Mouse (Mus musculus) intestine, embryonic 15.5 days (tissue): ENCODE measurements around the gene Sept11. TPM values are rescaled to one million over a fixed set of nuclear protein-coding genes. Genes with fewer than 3 reads are reported as not detected.
A peak's percentile ranks its signal among the peaks of the same experiment; 100 is the strongest.

Experiments used
- ATAC-seq: fragments of 200-750 bp; cut with Nextera tagmentation; 2 replicates; pipeline ENCODE4 v1.8.0; 2017; ENCODE audit warnings: moderate TSS enrichment, moderate library complexity
- H3K27ac ChIP-seq: fragments of 300-500 bp; sonication (generic); 2 replicates; pipeline ENCODE4 v1.5.1; 2015; ENCODE audit warnings: mild to moderate bottlenecking, inconsistent platforms
- H3K27me3 ChIP-seq: fragments of 300-500 bp; sonication (generic); replicated peaks from 2 replicates; pipeline ENCODE4 v1.6.1; 2015; ENCODE audit warnings: inconsistent platforms
- H3K36me3 ChIP-seq: fragments of 300-500 bp; sonication (generic); 2 replicates; pipeline ENCODE4 v1.6.1; 2015; ENCODE audit warnings: inconsistent platforms
- H3K4me1 ChIP-seq: fragments of 300-500 bp; sonication (generic); replicated peaks from 2 replicates; pipeline ENCODE4 v1.6.1; 2015; ENCODE audit warnings: inconsistent platforms
- H3K4me2 ChIP-seq: fragments of 300-500 bp; sonication (generic); replicated peaks from 2 replicates; pipeline ENCODE4 v1.6.1; 2015; ENCODE audit warnings: mild to moderate bottlenecking, inconsistent platforms
- H3K4me3 ChIP-seq: fragments of 300-500 bp; sonication (generic); replicated peaks from 2 replicates; pipeline ENCODE4 v1.5.1; 2015; ENCODE audit warnings: inconsistent platforms
- H3K9ac ChIP-seq: fragments of 300-500 bp; sonication (generic); 2 replicates; pipeline ENCODE4 v1.6.1; 2015; ENCODE audit warnings: inconsistent platforms
- H3K9me3 ChIP-seq: fragments of 300-500 bp; sonication (generic); 2 replicates; pipeline ENCODE4 v1.6.1; 2016; ENCODE audit warnings: inconsistent platforms
- WGBS: fragments of 180-500 bp; shearing (Covaris S2); methylation state at CpG from one replicate; pipeline ENCODE4 v1.1.7; 2015; 5-methylcytosine and 5-hydroxymethylcytosine counted together
- polyA plus RNA-seq: library from polyadenylated mRNA; unstranded; fragments of >200 nt; fragmentation: Nextera tagmentation; extraction: Ambion mirVana; gene quantifications from 2 replicates; pipeline ENCODE4 v1.2.1, GENCODE M21; 2015

Gene Sept11
- polyA plus RNA-seq, 1 experiment from 2014 or later = 157 TPM

DNA sequence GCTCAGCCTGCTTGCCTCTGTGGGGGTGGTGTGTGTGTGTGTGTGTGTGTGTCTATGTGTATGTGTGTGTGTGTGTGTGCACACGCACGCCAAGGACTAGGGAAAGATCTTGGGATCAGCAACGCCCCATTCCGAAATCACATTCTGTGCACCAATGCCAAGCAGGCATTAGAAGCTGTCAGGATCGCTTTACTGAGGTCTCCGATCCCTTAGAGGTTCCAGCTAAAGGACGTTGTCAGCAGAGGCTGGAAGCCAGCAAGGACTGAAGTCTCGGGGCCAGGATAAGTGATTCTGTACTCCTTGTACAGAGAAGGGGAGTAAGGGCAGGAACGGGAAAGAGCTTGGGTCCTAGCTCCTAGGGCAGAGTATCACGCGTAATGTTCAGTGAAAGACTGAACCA lies 61.2 kb downstream of the Sept11 start:
- 85% methylated on average over 11 of the region's 11 CpGs for WGBS
- Histone ChIP-seq H3K4me2 (no peak overlapping the region), H3K4me1 (peaks cover 10% of the 10 kb centered on the region), H3K27ac (no peak overlapping the region), H3K9me3 (no peaks in the 10 kb centered on the region), H3K27me3 (no peaks in the 10 kb centered on the region), H3K4me3 (no peak overlapping the region), H3K36me3 (peaks cover 29% of the 10 kb centered on the region; the same call in 1 of the 2 replicates), H3K9ac (no peak overlapping the region)
- ATAC-seq = no peak

DNA sequence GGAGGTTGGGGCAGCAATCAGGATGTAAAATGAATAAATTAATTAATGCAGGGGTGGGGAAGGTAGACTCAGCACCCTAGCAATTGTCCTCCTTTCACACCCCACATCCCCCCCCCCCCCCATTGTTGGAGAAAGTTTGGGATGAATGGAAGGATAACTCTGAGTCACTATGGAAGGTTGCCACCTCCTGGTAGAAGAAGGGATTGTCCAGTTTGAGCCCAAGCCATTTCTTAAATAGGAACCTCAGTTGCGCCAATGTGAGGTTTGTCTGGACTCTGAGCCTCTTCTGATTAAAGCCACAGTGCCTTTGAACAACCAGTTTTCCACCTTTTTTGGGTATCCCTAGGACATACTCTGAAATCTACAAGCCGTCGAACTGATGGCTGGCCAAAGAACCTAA lies 70.3 kb downstream of the Sept11 start:
- no peak overlapping the region for H3K4me3 ChIP-seq
- peak; percentile 39; the same call in 1 of the 2 replicates for ATAC-seq
- no peaks in the 10 kb centered on the region for H3K27me3 ChIP-seq
- H3K36me3 ChIP-seq = peaks cover 50% of the 10 kb centered on the region
- H3K27ac ChIP-seq = no peak overlapping the region
- H3K9me3 ChIP-seq = no peaks in the 10 kb centered on the region
- H3K9ac ChIP-seq = no peak overlapping the region
- H3K4me1 ChIP-seq = no peaks in the 10 kb centered on the region
- WGBS = 89% methylated on average over 3 of the region's 3 CpGs
- no peak overlapping the region for H3K4me2 ChIP-seq

DNA sequence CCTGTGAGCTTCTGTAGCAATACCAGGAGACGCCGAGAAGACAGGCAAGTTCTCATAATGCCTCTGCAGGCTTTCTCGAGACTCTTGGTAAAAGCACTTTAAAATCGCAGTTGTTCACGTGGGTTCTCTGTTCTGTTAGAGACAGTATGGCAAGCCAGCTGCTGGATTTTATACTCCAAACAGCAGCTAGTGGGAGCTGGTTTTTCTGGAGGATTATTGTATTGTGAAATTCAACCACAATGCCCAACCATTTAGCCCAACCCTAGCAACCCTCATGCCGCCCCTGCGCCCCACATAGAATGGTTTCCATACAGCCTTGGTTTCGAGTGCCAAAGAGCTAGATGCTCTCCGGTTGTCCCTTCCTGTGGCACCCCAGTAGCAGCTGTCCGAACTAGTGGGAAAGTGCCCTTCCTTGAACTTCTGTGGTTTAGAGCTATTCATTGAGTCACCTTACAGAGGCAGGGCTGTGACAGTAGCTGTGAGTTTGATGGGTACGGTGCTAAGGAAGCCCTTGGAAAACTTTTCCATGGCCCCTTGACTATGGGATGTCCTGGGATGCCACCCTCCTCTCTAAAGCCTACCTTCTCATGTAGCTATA lies 74.8 kb downstream of the Sept11 start:
- H3K4me1 ChIP-seq = no peaks in the 10 kb centered on the region
- WGBS = 91% methylated on average over 11 of the region's 11 CpGs
- no peak for ATAC-seq
- no peak overlapping the region for H3K9ac ChIP-seq
- H3K4me3 ChIP-seq = no peak overlapping the region
- no peak overlapping the region for H3K27ac ChIP-seq
- H3K27me3 ChIP-seq = no peaks in the 10 kb centered on the region
- H3K9me3 ChIP-seq = no peaks in the 10 kb centered on the region
- H3K4me2 ChIP-seq = no peak overlapping the region
- H3K36me3 ChIP-seq = peaks cover 47% of the 10 kb centered on the region

DNA sequence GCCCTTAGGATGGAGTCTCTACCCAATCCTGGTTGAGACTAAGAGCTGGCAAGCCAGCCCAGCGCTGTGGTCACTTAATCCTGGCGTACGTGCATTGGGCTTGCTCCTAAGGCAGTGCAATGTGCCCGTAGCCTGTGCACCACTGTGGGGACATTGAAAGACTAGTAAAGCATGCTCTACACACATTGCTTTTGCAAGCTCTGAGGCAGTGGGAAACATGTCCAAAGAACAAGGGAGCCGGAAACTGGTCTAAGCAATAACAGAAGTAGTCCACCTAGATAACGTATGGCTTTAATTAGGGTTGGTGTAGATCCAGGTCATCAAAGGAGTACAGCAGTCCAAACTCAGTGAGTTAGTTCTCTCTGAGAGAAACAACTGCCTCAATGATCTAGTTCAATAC lies 75.4 kb downstream of the Sept11 start:
- Histone ChIP-seq H3K36me3 (peaks cover 46% of the 10 kb centered on the region), H3K27ac (no peak overlapping the region), H3K27me3 (no peaks in the 10 kb centered on the region), H3K9me3 (no peaks in the 10 kb centered on the region), H3K9ac (no peak overlapping the region), H3K4me1 (no peaks in the 10 kb centered on the region), H3K4me3 (no peak overlapping the region), H3K4me2 (no peak overlapping the region)
- ATAC-seq = no peak
- WGBS = 92% methylated on average over 6 of the region's 6 CpGs

DNA sequence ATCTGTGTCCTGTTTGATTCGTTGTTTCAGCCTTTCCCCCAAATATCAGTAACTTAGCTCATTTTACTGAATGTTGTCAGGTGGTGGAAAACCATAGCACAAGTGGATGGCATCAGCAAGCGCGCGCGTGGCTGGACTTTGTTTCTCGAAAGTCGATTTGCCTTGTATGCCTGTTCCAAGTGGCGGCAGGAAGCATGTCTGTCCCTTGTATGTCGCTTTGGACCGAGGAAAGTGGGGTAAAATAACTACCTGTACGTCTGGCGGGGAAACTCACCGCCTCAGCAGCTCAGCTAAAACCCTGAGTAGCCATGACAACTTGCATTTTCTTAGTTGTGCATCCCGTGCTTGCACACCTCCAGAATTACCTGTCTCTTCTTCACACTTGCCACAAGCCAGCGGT lies 78.2 kb downstream of the Sept11 start:
- Histone ChIP-seq H3K4me2 (no peak overlapping the region), H3K27me3 (no peaks in the 10 kb centered on the region), H3K9me3 (no peaks in the 10 kb centered on the region), H3K27ac (no peak overlapping the region), H3K4me3 (no peak overlapping the region), H3K36me3 (peaks cover 32% of the 10 kb centered on the region), H3K9ac (no peak overlapping the region), H3K4me1 (no peaks in the 10 kb centered on the region)
- WGBS = 94% methylated on average over 15 of the region's 15 CpGs
- ATAC-seq = no peak

DNA sequence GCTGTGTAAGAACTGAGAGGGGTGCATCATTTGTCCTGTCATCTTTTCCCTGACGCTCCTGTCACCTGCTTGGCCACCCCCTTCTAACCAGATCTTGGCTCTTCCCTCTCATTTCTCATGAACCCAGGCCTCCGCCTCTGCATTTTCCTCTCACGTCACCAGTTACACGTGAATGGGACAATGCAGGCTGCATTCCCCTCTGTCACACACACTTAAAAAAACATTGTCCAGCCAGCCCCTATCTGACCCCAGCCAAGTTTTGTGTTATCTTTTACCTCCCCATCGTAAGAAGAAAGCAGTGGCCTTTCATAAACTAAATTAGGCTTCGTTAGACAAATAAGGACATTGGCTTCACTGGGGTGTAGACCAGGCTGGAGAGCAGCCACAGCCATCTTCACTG lies 79.3 kb downstream of the Sept11 start:
- H3K27me3 ChIP-seq = no peaks in the 10 kb centered on the region
- ATAC-seq = no peak
- no peak overlapping the region for H3K27ac ChIP-seq
- H3K4me3 ChIP-seq = no peak overlapping the region
- no peak overlapping the region for H3K9ac ChIP-seq
- WGBS = 87% methylated on average over 6 of the region's 6 CpGs
- H3K4me1 ChIP-seq = no peaks in the 10 kb centered on the region
- peaks cover 26% of the 10 kb centered on the region for H3K36me3 ChIP-seq
- no peaks in the 10 kb centered on the region for H3K9me3 ChIP-seq
- no peak overlapping the region for H3K4me2 ChIP-seq

DNA sequence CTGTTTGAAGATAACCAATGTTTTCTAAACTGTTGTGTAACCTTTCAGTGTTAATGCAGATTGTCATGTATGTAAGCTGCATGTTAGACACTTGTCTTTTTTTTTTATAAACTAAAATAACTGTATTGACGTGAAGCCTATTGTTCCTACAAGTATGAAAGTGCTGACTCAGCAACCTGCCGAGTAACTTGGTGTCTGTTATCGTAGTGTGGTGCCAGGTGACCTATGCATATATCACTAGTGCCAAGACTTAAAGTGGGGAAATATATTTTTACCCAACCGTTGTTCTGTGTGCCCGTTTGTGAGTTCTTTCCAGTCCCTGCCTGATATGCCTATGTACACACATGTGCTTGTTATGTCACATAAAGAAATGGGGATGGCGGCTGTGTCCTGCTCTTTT lies 81.4 kb downstream of the Sept11 start:
- Histone ChIP-seq H3K9me3 (no peaks in the 10 kb centered on the region), H3K4me3 (no peak overlapping the region), H3K27me3 (no peaks in the 10 kb centered on the region), H3K4me2 (no peak overlapping the region), H3K36me3 (peaks cover 16% of the 10 kb centered on the region), H3K27ac (no peak overlapping the region), H3K4me1 (no peaks in the 10 kb centered on the region), H3K9ac (no peak overlapping the region)
- WGBS = 84% methylated on average over 6 of the region's 6 CpGs
- no peak for ATAC-seq

- no peaks in the 10 kb centered on the region for H3K27me3 ChIP-seq
- ATAC-seq = no peak
- H3K4me2 ChIP-seq = no peak overlapping the region
- H3K27ac ChIP-seq = no peak overlapping the region
- 82% methylated on average over 6 of the region's 6 CpGs for WGBS
- peaks cover 5% of the 10 kb centered on the region; the same call in 1 of the 2 replicates for H3K36me3 ChIP-seq
- H3K9me3 ChIP-seq = no peaks in the 10 kb centered on the region
- H3K9ac ChIP-seq = no peak overlapping the region
- H3K4me1 ChIP-seq = no peaks in the 10 kb centered on the region
- no peak overlapping the region for H3K4me3 ChIP-seq
Measured at GRCm38 (mm10) chr5:93178616-93179015, 85.4 kb downstream of the Sept11 start.

- H3K36me3 ChIP-seq = peaks cover 11% of the 10 kb centered on the region
- H3K9me3 ChIP-seq = no peaks in the 10 kb centered on the region
- no peak for ATAC-seq
Measured at GRCm38 (mm10) chr5:93180252-93180651, 87.0 kb downstream of the Sept11 start.

DNA sequence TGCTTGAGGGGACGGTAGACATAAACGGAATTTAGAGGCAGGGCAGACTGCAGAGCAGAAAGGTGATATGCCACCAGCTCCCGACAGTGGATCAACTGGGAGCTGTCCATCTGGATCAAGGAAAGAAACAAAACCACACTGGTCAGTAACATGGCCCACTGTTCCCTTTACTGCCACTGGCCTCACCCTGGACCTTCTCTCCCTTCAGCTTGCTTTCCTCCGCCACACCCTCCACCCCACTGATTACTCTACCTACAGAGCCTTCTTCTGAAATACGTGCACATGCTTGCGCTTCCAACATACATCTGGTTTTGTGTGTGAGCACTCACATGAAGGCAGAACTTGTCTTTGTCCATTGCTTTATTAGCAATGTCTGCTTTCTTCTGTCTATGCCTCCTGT lies 90.1 kb downstream of the Sept11 start:
- Histone ChIP-seq H3K4me1 (no peaks in the 10 kb centered on the region), H3K36me3 (peaks cover 22% of the 10 kb centered on the region), H3K9me3 (no peaks in the 10 kb centered on the region), H3K4me3 (no peak overlapping the region), H3K4me2 (no peak overlapping the region), H3K27me3 (no peaks in the 10 kb centered on the region), H3K9ac (no peak overlapping the region), H3K27ac (no peak overlapping the region)
- WGBS = 82% methylated on average over 6 of the region's 6 CpGs
- no peak for ATAC-seq

More at GRCm38 (mm10) chr5:93180252-93180651, 87.0 kb downstream of the Sept11 start:
- H3K4me1 ChIP-seq = no peaks in the 10 kb centered on the region
- WGBS = 60% methylated on average over 2 of the region's 2 CpGs
- no peak overlapping the region for H3K27ac ChIP-seq
- no peak overlapping the region for H3K9ac ChIP-seq
- H3K4me2 ChIP-seq = no peak overlapping the region
- no peak overlapping the region for H3K4me3 ChIP-seq
- H3K27me3 ChIP-seq = no peaks in the 10 kb centered on the region

DNA sequence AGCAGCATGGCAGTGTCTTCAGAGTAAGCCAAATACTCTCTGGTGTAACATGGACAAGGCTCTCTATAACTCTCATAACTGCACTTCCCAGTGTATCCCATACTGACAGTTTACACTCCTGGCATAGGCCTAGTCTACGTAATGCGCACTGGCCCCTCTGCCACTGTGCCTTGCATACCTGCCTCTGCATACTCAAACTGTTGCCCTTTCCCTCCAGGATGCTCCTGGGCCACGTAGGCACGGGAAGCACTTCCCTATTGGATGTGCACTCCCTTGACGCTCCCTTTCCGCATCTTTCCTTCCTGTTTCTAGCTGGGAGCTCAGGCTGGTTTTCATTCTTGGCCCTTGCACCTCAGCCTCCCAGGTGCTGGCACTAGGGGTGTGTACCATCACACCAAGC lies 91.3 kb downstream of the Sept11 start:
- Histone ChIP-seq H3K4me3 (no peak overlapping the region), H3K27ac (no peak overlapping the region), H3K27me3 (no peaks in the 10 kb centered on the region), H3K4me1 (no peaks in the 10 kb centered on the region), H3K36me3 (peaks cover 27% of the 10 kb centered on the region), H3K9me3 (no peaks in the 10 kb centered on the region), H3K9ac (no peak overlapping the region), H3K4me2 (no peak overlapping the region)
- no peak for ATAC-seq
- 85% methylated on average over 6 of the region's 6 CpGs for WGBS

- 78% methylated on average over 3 of the region's 3 CpGs for WGBS
- peaks cover 18% of the 10 kb centered on the region for H3K36me3 ChIP-seq
Measured at GRCm38 (mm10) chr5:93189607-93190006, 96.4 kb downstream of the Sept11 start.

DNA sequence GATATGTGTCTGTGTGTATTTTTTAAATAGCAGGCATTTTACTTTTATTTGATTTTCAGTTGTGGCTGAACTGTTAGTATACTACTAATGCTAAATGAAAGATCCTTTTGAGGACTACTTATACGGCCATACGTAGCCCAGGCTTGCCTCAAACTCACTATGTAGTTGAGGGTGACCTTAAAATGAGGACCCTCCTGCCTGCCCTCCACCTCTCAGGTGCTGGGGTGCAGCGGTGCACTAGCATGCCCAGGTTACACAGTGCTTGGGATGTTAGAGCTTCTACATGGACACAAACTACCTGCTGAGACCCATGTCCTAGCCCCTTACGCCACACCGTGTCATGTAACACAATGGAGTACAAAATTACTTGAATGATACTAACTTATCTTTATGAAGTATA lies 97.2 kb downstream of the Sept11 start:
- Histone ChIP-seq H3K4me2 (no peak overlapping the region), H3K9me3 (no peaks in the 10 kb centered on the region), H3K27me3 (no peaks in the 10 kb centered on the region), H3K36me3 (peaks cover 16% of the 10 kb centered on the region), H3K4me1 (no peaks in the 10 kb centered on the region), H3K27ac (no peak overlapping the region), H3K9ac (no peak overlapping the region), H3K4me3 (no peak overlapping the region)
- 94% methylated on average over 5 of the region's 5 CpGs for whole genome bisulfite sequencing
- ATAC-seq = no peak

More at GRCm38 (mm10) chr5:93189607-93190006, 96.4 kb downstream of the Sept11 start:
- no peak overlapping the region for H3K27ac ChIP-seq
- no peaks in the 10 kb centered on the region for H3K27me3 ChIP-seq
- no peaks in the 10 kb centered on the region for H3K9me3 ChIP-seq
- no peak overlapping the region for H3K9ac ChIP-seq
- H3K4me2 ChIP-seq = no peak overlapping the region
- H3K4me1 ChIP-seq = no peaks in the 10 kb centered on the region
- no peak overlapping the region for H3K4me3 ChIP-seq
- ATAC-seq = no peak
